ENCODE assay signal across 9 mouse cellular contexts in genomic region chr2:35977749-35978148, GRCm38 (mm10). TPM values are rescaled to one million over a fixed set of nuclear protein-coding genes. Genes with fewer than 3 reads are reported as not detected.
DNase-seq lines count a peak whose midpoint lies in the region; ATAC-seq and TF ChIP-seq lines count a peak whose summit lies in the region.
"Had no signal": no experiment of that assay in that cellular context is flagged by ENCODE, and none has a peak within 500 bp of the region (broad histone marks: within the 10 kb centered on the region; RNA-seq: fewer than 3 reads in every experiment).

No protein-coding gene starts in this region.

- H3K9ac ChIP-seq in kidney, embryonic 16.5 days (replicated peaks; ENCODE audit: low read length), result no peak overlapping the region
- no peak overlapping the region; the same call in 1 of the 2 replicates for H3K9ac ChIP-seq in hindbrain, embryonic 13.5 days
- no peak overlapping the region for H3K9ac ChIP-seq in midbrain, embryonic 14.5 days (replicated peaks; ENCODE audit: low read length)

- H3K9me3 ChIP-seq in kidney, embryonic 16.5 days (ENCODE audit: low read length), result no peaks in the 10 kb centered on the region
- H3K9me3 ChIP-seq in hindbrain, embryonic 13.5 days, result no peaks in the 10 kb centered on the region
- H3K9me3 ChIP-seq in midbrain, embryonic 14.5 days (ENCODE audit: control insufficient read depth, low read length), result no peaks in the 10 kb centered on the region

- no peak for ATAC-seq in kidney, embryonic 16.5 days (ENCODE audit: low FRiP score, low TSS enrichment)
- no peak for ATAC-seq in hindbrain, embryonic 13.5 days (ENCODE audit: low FRiP score)
- no peak for ATAC-seq in midbrain, embryonic 14.5 days (ENCODE audit: low FRiP score, low TSS enrichment)

- no peak overlapping the region for H3K27ac ChIP-seq in kidney, embryonic 16.5 days (ENCODE audit: low read length)
- no peak overlapping the region for H3K27ac ChIP-seq in kidney, adult 2 months (ENCODE audit: insufficient read depth, low read depth, low read length)
- H3K27ac ChIP-seq in hindbrain, embryonic 13.5 days, result no peak overlapping the region
- no peak overlapping the region for H3K27ac ChIP-seq in midbrain, embryonic 14.5 days (replicated peaks; ENCODE audit: low read depth, low read length)

- H3K4me3 ChIP-seq in kidney, embryonic 16.5 days (ENCODE audit: low read length), result no peak overlapping the region
- H3K4me3 ChIP-seq in kidney, adult 2 months (ENCODE audit: insufficient read depth, low read depth, low read length), result no peak overlapping the region
- H3K4me3 ChIP-seq in hindbrain, embryonic 13.5 days, result peak overlapping the region; percentile 87
- 0 out of 2 replicates have a peak overlapping the region, but pooled peaks have one; percentile 5 for H3K4me3 ChIP-seq in midbrain, embryonic 14.5 days (replicated peaks; ENCODE audit: low read depth, low read length)

- intact Hi-C loops in gastrocnemius, postnatal 36 days (cut with DNase I), result no loop called here

- H3K27me3 ChIP-seq in kidney, embryonic 16.5 days (ENCODE audit: insufficient read depth, low read length), result peaks cover 4% of the 10 kb centered on the region; the same call in 1 of the 2 replicates
- no peaks in the 10 kb centered on the region for H3K27me3 ChIP-seq in kidney, adult 2 months (replicated peaks; ENCODE audit: control insufficient read depth, insufficient read depth, low read length)
- peaks cover 6% of the 10 kb centered on the region; the same call in 1 of the 2 replicates for H3K27me3 ChIP-seq in hindbrain, embryonic 13.5 days
- no peaks in the 10 kb centered on the region for H3K27me3 ChIP-seq in midbrain, embryonic 14.5 days (ENCODE audit: control insufficient read depth, insufficient read depth, low read length)

- TF ChIP-seq POLR2A in kidney, adult 2 months (IDR thresholded peaks at IDR 0.05; ENCODE audit: low read depth, low read length), result no peak

- no peaks in the 10 kb centered on the region for H3K36me3 ChIP-seq in kidney, embryonic 16.5 days (ENCODE audit: insufficient read depth, low read length)
- H3K36me3 ChIP-seq in kidney, adult 2 months (ENCODE audit: control insufficient read depth, insufficient read depth, low read length), result no peaks in the 10 kb centered on the region
- no peaks in the 10 kb centered on the region for H3K36me3 ChIP-seq in hindbrain, embryonic 13.5 days
- H3K36me3 ChIP-seq in midbrain, embryonic 14.5 days (ENCODE audit: control insufficient read depth, insufficient read depth, low read length), result no peaks in the 10 kb centered on the region

- 98% methylated on average over 3 of the region's 3 CpGs for WGBS in kidney, embryonic 16.5 days
- WGBS in kidney, adult 2 months, result 86% methylated on average over 3 of the region's 3 CpGs
- whole genome bisulfite sequencing in hindbrain, embryonic 13.5 days, result 93% methylated on average over 3 of the region's 3 CpGs
- WGBS in midbrain, embryonic 14.5 days, result 94% methylated on average over 3 of the region's 3 CpGs

- peak overlapping the region; percentile 93 for H3K4me2 ChIP-seq in kidney, embryonic 16.5 days (replicated peaks; ENCODE audit: low read depth, low read length)
- H3K4me2 ChIP-seq in hindbrain, embryonic 13.5 days, result peak overlapping the region; percentile 98
- H3K4me2 ChIP-seq in midbrain, embryonic 14.5 days (ENCODE audit: low read length), result peak overlapping the region; percentile 97

- peaks cover 12% of the 10 kb centered on the region for H3K4me1 ChIP-seq in kidney, embryonic 16.5 days (ENCODE audit: insufficient read depth, low read length)
- peaks cover 6% of the 10 kb centered on the region; the same call in 1 of the 2 replicates for H3K4me1 ChIP-seq in kidney, adult 2 months (ENCODE audit: control insufficient read depth, insufficient read depth, low read length)
- H3K4me1 ChIP-seq in hindbrain, embryonic 13.5 days (replicated peaks), result peaks cover 21% of the 10 kb centered on the region
- H3K4me1 ChIP-seq in midbrain, embryonic 14.5 days (ENCODE audit: control insufficient read depth, insufficient read depth, low read length), result peaks cover 18% of the 10 kb centered on the region

- no peak for TF ChIP-seq CTCF in kidney, adult 2 months (conservative IDR thresholded peaks at IDR 0.05; ENCODE audit: insufficient read depth, insufficient read length, low read depth, low read length)

- DNase-seq in kidney, adult 2 months, result no peak
- DNase-seq in c-Kit-positive CD71-positive TER-119-positive erythroid progenitor cells, embryonic 14.5 days (ENCODE audit: low spot score), result peak; percentile 11
- DNase-seq in midbrain, embryonic 14.5 days, result no peak
- DNase-seq in embryo, embryonic 9.5 days (ENCODE audit: extremely low spot score), result no peak
- no peak for DNase-seq in cerebellum, postnatal 10 days
- DNase-seq in gastrocnemius, postnatal 36 days, result no peak
- DNase-seq: cerebellum, adult 11 months had no signal

RNA-seq across cellular contexts. Expression of gene Ttll11, which starts 2.0 kb away (rescaled TPM):
- 0.28 and 0.75 TPM in 2 replicates for polyA plus RNA-seq in kidney, embryonic 16.5 days (2015; fragmentation: Nextera tagmentation; extraction: Ambion mirVana)
- polyA plus RNA-seq in kidney, adult 2 months (2012; rRNA removed), result 0.41 and 0.84 TPM in 2 replicates
- 4.1 and 4.3 TPM in 2 replicates for polyA plus RNA-seq in hindbrain, embryonic 13.5 days (2015; fragmentation: Nextera tagmentation; extraction: Ambion mirVana)
- polyA plus RNA-seq in midbrain, embryonic 14.5 days (2014; fragmentation: Nextera tagmentation; extraction: Ambion mirVana), result 5.1 and 6.4 TPM in 2 replicates
- 1 to 10 TPM; 2.7 TPM for total RNA-seq in gastrocnemius, postnatal 36 days (2021)

Comparison
In these comparisons a context has a peak if more than half of its experiments do, and no peak if none do; other contexts are left out.
1. H3K4me3 ChIP-seq: peak in hindbrain, embryonic 13.5 days (single experiment) and midbrain, embryonic 14.5 days (single experiment); none in kidney, embryonic 16.5 days (single experiment) and kidney, adult 2 months (single experiment).
2. Peak in every context shown above with its lines, with median percentiles within 50 percentile points of each other: H3K4me2 ChIP-seq.